Mouse (Mus musculus) induced T-regulatory cell, adult 2 months (primary cell): ENCODE measurements at regions not wholly inside any gene's neighbourhood (a gene's known extent, or its start where the extent isn't known, plus 50 kb on each side); places are given as distances from the start of the nearest gene placed in this dataset.

Experiments
- DNase-seq: peaks from one replicate; pipeline ENCODE4 v3.0.0-alpha.2; 2012; ENCODE audit warnings: low read depth

DNA sequence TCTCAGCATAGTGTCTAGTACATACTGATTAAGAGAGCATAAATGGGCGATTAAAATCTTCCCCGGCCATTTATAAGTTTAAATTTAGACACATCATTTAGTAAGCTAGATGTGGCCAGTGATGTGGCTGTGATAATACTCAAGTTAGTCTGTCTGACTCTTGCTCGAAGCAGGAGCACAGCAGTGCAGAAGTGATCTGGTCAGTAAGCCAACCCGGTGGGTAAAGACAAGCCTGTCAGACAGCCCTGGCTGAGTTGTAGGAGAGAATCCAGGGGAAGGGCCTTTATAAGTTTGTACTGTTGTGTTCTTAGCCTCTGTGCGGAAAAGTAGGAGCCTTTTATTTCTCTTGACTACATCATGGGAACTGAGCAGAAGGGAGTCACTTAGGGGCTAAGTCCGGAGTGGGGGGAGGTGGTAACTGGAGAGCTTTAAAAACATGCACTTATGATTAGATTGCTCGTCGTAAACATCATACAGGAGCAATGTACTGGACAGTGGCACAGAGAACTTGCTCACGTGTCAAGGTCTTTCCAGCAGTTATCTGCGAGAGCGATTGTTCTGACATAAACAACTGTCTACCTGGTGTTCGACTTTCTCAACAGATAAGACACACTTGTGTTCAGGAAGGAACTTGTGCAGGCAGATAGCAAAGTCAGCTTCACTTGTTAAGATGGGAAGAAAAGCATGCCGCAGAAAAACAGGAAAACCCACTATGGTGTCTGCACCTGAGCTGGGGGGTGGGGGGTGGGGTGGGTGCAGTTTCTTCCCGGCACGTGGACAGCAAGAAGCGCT, 122.5 kb upstream of the Zeb2 start:
- no peak for DNase-seq

DNA sequence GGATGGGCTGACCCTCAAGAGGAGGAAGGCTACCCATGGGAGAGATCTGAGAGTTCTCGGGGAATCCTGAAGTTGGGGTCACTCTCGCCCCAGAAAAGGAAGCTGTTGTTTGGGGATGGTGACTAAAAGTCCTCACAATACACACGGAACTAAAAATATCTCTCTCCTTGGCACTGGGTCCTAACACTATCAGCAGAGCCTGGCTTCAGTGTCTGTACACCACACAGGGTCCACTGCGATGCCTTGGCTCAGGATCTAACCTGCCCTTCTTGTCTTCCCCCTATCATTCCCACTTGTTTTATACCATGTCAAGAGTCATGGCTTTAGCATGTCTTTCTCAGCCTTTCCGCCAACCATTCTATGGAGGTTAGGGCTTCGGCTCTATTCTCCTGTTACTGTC, 121.8 kb upstream of the Zeb2 start:
- no peak for DNase-seq

GRCm38 (mm10) chr2:45236168-45236700, 119.0 kb upstream of the Zeb2 start:
- DNase-seq = no peak

GRCm38 (mm10) chr2:45234148-45234547, 117.0 kb upstream of the Zeb2 start:
- DNase-seq = no peak

DNA sequence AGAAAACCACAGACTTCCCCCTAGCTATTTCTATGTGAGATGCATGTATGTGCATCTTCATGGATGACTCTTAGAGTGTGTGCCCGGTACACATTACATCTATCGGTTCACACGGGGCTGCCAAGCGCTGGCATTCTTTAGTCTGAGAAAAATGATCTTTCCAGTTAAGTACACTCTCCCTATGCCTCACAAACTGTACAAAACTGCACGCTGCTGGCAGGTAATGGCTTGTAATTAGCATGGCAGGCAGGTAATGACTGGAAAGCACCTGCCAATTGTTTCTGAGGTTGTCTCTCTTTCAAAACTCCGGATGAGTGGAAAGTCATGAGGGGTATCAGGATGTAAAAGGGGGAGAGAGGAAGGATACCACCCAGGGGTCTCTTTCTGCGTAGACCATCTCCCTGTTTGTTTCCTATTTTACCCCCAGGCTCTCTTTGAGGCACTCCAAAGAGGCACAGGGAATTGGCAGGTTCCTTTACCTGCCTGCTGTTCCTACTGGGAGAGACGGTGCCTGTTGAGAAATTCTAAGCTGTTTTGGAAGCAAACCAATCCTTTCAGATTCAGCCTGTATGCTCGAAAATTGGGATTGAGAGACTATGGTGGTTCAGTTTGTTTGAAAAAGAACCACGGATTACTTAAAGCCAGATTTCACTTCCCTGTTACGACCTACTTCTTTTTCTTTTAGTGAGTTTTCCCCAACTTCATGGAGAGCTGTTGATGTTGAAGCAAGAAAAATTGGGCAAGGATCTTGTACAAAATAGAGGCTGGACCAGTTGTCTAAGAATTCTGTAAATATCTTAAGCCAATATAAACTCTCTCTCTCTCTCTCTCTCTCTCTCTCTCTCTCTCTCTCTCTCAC, 113.4 kb upstream of the Zeb2 start:
- DNase-seq = no peak

DNA sequence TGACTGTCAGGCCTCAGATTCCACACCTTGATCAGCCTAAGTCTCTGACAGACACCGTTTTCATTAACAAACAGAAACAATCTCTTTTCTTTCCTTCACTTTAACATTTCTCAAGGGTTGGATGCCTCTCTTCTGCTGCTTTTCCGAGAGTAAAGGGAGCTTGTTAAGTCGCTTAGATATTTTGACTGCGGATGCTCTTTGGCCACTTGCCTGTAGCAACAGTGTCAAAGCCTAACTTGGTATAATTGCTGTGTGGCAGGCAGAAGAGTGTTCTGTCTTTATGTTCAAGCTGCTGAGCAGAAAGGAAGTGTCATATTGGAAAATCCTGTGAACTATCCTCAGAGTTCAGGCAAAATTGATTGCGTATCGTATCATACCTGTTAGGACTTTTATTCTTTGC, 112.3 kb upstream of the Zeb2 start:
- no peak for DNase-seq

DNA sequence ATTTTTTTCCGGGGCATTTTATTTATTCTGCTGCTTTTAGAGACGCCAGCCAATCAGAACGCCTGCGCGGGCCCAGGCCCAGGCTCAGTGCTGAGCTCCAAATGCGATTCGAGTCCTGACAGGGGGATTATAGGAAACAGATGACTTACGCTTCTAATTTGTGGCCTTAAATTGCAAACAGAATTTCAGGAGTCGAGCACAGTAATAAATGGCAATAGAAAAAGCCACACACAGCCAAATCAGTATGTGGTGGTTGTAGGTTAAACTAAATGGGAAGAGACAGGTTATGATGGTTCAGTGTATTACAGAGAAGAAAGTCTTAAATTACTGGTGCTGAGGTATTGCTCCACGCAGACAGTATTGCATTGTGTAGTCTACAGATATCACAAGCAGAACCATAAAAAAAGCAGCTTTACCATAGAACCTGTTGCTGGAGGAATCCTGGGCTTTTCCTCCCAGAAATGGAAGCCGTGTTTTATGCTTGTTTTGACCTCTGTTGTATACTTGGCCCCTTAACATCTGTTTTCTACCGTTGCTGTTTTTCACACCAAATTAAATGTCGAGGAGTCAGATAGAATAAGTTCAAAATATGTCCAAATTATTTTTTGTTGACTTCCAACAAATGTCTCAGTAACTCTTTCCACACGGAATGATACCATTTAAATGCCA, 110.2 kb upstream of the Zeb2 start:
- no peak for DNase-seq

- no peak for DNase-seq
Measured at GRCm38 (mm10) chr2:45226045-45226370, 108.8 kb upstream of the Zeb2 start.

DNA sequence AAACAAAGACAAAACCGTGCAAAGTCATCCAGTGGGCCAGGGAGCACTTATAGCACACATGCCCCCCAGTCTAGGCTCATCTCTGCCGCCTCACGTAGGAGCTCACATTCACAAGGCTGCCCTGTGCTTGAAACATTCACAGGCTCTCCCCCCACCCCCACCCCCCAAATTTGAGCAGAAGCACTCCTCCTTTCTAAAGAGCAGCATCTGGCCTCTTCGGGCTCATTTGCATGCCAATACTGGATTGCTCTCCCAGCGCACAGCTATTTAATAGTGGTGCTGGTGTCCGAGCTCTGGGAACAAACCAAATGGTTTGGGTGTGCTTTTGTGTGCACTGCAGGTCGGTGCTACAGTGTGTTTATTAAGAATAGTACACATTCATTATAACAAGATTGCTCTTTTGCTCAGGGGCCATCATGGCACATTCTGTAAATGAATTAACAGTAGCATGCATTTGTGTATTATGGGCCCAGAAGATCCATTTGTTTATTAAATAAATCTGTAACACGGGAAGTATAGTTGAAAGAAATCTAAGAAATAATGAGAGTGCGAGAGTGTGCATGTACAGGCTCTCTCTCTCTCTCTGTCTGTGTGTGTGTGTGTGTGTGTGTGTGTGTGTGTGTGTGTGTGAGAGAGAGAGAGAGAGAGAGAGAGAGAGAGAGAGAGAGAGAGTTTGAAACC, 108.3 kb upstream of the Zeb2 start:
- DNase-seq = no peak

DNA sequence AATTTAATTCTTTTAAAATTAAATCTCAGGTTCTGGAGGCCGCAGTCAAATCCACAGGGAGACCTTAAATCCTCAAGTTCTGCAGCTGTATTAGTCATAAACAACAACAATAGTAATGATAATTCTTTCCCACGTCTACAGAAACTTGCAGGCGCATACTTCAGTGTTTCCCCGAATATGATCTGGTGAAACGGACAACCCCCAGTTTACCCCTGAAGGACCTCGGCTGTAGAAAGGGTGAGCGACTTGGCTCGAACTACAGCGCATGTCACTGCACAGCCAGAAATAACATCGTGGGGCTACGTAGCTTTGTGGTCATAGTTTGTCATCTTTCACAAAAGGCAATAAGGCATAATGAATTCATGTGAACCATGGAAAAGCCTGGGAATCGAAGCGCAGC, 105.0 kb upstream of the Zeb2 start:
- DNase-seq = no peak

- no peak for DNase-seq
Measured at GRCm38 (mm10) chr2:45219851-45220250, 102.7 kb upstream of the Zeb2 start.

- DNase-seq = no peak
Measured at GRCm38 (mm10) chr2:45212833-45213232, 95.6 kb upstream of the Zeb2 start.

DNA sequence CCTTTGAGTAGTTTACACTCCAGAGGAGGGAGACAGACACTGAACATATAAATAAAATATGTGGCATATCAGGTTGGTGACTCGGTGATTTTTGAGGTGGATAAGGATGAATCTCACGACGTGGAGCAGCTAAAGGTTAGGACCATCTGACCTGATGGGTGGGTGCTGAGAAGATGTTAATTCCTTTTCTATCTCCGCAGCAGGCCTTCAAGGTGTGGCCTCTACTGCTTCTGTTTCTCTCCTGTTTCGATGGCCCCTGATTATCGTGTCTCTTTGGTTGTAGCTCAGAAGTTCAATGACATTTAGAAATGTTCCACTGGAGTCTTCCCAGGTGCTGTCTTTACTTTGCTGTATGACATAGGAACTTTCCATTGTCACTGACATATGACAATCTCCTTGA, 91.3 kb upstream of the Zeb2 start:
- DNase-seq = no peak

DNA sequence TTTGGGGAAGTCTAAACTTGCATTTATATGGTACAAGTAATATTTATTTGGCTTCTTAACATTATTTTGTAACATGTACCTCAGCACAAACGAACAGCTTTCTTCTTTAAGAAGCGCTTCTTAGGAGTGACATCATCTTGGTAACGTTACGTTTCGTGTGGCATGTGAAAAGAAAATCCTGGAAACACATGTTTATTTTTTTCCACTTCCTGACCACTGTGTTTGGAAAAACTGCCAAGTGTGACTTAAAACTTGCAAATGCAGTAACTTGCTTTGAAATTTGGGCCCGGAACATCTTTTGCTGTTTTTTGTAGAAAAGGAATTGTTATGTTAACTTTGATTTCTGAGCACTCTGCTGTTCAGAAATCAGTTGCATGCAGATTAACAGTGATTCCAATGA, 88.6 kb upstream of the Zeb2 start:
- DNase-seq = no peak

GRCm38 (mm10) chr2:45205211-45205610, 88.0 kb upstream of the Zeb2 start:
- DNase-seq = no peak

GRCm38 (mm10) chr2:45197955-45198631, 80.9 kb upstream of the Zeb2 start:
- DNase-seq = no peak

DNA sequence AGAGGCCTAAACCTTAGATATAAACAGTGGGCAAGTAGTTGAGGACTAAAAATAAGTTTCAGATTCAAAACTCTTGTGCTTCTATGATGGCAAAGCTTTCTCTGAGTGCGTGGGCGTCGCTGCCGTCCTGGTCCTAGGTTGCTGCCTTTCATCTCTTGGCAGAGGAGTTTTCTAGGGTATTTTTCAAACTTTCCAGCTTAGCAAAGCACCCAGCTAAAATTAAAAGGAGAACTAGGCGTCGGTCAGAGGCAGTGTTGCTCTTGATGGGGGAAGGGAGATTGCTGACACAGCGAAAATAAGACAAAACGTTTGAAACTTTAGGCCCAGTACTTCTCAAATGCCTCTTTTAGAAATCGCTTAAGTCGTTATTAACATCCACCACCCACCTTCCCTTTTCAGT, 80.1 kb upstream of the Zeb2 start:
- DNase-seq = peak; percentile 41

DNA sequence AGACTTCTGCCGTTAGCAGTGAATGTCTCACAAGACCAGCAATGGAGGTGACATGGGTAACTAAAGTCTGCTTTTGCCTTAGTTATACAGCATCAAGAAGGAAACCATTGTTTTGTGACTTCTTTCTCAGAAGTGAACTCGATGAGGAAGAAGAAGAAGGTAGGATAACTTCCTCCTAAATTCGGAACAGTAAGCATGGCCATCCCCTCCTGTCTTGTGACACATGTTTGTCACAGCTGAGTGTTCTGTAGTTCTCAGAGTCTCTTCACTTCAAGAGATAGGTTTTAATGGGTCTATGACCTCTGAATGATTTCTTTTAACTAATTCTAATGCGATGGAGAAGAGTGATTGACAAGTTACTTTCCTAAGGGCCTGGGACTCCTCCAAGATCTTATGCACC, 79.3 kb upstream of the Zeb2 start:
- no peak for DNase-seq

DNA sequence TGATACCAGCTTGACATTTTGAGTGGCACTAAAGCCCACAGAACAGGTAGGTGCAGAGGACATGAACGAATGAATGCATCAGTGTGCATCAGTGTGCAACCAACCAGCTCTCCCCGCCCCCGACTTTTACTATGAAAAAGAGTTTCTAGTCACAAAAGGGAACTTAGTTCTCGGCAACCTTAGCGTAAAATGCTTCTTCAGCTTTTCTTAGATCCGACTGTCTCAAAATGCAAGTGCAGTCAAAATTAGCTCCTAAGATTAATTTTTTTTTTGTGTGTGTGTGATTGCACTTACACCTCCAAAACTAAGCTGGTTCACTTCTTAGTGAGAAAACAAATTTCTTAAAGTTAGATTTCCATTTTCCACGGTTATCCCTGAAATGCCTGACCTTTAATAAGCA, 77.1 kb upstream of the Zeb2 start:
- DNase-seq = no peak

DNA sequence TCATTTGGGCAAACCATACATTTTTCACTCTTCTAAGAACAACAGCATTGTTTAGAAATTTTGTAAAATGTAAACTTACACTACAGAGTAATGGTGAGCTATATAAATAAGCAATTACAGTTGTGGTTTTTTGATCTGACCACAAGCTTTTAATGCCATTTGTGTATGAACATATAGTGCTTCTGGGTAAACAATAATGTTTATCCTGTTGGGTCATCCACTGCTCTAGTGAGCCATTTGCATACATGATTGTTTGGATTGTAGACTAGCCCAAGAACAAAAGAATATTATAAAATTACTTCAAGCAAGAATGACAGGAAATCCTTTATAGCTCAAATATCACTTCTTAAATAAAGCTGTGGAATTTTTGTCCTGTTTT, 68.4 kb upstream of the Zeb2 start:
- DNase-seq = no peak

DNA sequence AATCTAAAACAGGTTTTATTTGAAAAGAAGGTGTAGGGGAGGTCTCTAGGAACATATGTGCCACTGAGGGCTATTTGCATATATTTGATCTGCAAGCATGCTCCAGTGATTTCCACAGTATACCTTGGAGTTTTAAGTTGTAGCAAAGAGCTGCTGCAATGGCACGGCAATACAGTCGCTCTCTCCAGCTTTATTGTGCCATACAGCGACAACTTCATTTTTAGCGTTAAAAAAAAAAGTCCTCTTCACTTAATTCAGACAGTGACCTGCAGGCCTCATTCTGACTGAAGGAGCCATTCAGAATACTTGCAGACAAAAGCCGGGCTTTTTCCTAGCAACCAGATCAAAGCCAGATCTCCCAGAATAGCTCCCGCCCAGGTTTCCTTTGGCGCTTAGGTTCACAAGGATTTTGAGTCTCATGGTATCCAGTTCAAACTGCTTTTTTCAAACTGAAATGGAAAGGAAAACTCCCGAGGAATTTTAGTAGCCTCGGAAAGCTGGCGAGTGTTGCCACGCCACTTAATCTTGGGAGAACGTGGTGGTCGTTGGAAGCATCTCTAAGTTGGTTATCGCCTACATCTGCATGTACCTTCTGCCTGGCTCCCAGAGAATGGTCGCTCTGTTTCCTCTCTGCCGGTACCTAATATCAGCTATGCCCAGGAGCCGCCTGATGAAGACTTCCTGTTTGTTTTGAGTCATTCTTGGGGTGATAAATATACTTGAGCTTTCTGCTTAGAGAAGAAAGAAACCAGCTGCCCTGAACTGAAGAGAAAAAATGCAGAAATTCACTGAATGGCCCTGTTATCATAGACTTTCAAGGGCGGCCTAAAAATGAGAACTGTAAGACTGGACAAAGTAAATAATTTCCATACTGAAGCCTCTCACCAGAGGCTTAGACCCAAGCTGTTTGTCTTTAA, 67.8 kb upstream of the Zeb2 start:
- no peak for DNase-seq
